In the genomic region with DNA sequence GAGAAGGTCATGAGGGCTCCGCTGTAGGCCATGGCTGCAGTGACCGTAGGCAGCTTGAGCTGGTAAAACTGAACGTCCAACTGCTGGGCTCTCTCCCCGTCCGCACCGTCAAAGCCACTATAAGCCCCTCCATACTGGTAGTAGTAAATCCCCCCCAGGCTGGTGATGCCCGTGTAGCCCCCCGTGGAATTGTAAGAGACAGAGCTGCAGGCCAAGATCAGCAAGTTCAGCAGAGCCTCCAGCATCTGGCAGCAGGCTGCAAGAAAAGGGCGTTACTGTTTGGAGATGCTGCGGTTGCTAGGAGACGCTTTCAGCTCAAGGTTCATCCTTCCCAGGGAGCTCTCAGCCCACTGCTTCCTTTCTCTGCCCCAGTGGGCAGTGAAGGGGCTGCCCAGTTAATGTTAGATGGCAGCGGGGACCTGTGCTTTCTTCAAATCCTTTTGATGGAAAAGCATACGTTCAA, we compare ENCODE assay signal across 9 mouse cellular contexts. TPM values are rescaled to one million over a fixed set of nuclear protein-coding genes. Genes with fewer than 3 reads are reported as not detected.
DNase-seq lines count a peak whose midpoint lies in the region.
"Had no signal": no experiment of that assay in that cellular context is flagged by ENCODE, and none has a peak within 500 bp of the region (broad histone marks: within the 10 kb centered on the region; RNA-seq: fewer than 3 reads in every experiment).

No protein-coding gene starts in this region.

- intact Hi-C loops in left cerebral cortex, postnatal 14 days (cut with DNase I): no loop called here
- intact Hi-C loops in left cerebral cortex, postnatal 4 days (cut with DNase I): no loop called here

- peak; percentile 56 to 65 for DNase-seq in left cerebral cortex, postnatal 14 days (ENCODE audit: low spot score in 2 of 2)
- DNase-seq in left cerebral cortex, adult 11 months (ENCODE audit: low spot score): no peak
- DNase-seq in embryo, embryonic 9.5 days (ENCODE audit: extremely low spot score): peak; percentile 36
- peak; percentile 36 for DNase-seq in left cerebral cortex, postnatal 4 days
- peak; percentile 64 to 76 for DNase-seq in right cerebral cortex, postnatal 10 days (ENCODE audit: low spot score in 2 of 2)
- no peak for DNase-seq in cerebellum, adult 9-11 months
- DNase-seq in B cell, adult 2 months: no peak
- DNase-seq in cerebellum, adult 18-20 months: no peak

RNA-seq across cellular contexts. Expression of a gene that starts 7.5 kb away (rescaled TPM):
- total RNA-seq in left cerebral cortex, postnatal 14 days (2021): under 1 TPM in 1 of 2 experiments, not detected in 1; 0.17 TPM
- under 1 TPM; 0.18 to 0.24 TPM for total RNA-seq in left cerebral cortex, postnatal 4 days (2021)
- total RNA-seq: common myeloid progenitor, adult 5-6 weeks had no signal

RNA-seq across cellular contexts. Expression of a gene that starts 35.7 kb away (rescaled TPM):
- total RNA-seq in left cerebral cortex, postnatal 14 days (2021): not detected
- total RNA-seq in left cerebral cortex, postnatal 4 days (2021): not detected
- total RNA-seq: common myeloid progenitor, adult 5-6 weeks had no signal

Comparison
In these comparisons a context has a peak if more than half of its experiments do, and no peak if none do; other contexts are left out.
1. DNase-seq: peak in left cerebral cortex, postnatal 14 days (2 of 2), embryo, embryonic 9.5 days (single experiment), left cerebral cortex, postnatal 4 days (single experiment) and right cerebral cortex, postnatal 10 days (2 of 2); none in left cerebral cortex, adult 11 months (single experiment), cerebellum, adult 9-11 months (single experiment), B cell, adult 2 months (0 of 2) and cerebellum, adult 18-20 months (0 of 2).